Mouse (Mus musculus): ENCODE measurements around the gene Bcl2l1.

GRCm38 (mm10) chr2:152789591-152789999 is 41.9 kb downstream of the Bcl2l1 start:
- TF ChIP-seq POLR2A (IDR thresholded peaks at IDR 0.05; ENCODE audit: insufficient read depth, low read depth, low read length) (0 out of 2 replicates have a peak, but pooled peaks have one; percentile 30), CTCF (IDR thresholded peaks at IDR 0.05) (no peak)
